Mouse (Mus musculus): ENCODE results near the gene Fryl.

- TF ChIP-seq GATA1 (IDR thresholded peaks at IDR 0.05; ENCODE audit: low read length) (no peak), TAL1 (IDR thresholded peaks at IDR 0.05; ENCODE audit: low read length) (no peak)
These were observed 281.8 kb downstream of the Fryl start, which contains the start of gene Gm10135 for GRCm38 (mm10) chr5:72974602-72975001.

All from erythroblast, embryonic 14.5 days (primary cell).